Mouse (Mus musculus): ENCODE results near the gene Ifrd1. TPM values are rescaled to one million over a fixed set of nuclear protein-coding genes. Genes with fewer than 3 reads are reported as not detected.
A peak's percentile ranks its signal among the peaks of the same experiment; 100 is the strongest.

Ifrd1 gene
- total RNA-seq, 2 experiments from 2014 or later, result 97.4 to 104 TPM

- DNase-seq (ENCODE audit: low spot score in 2 of 2), result peak; percentile 49 to 57
Measured at GRCm38 (mm10) chr12:40243821-40244221, 4.5 kb downstream of the Ifrd1 start.

- DNase-seq (ENCODE audit: low spot score in 2 of 2), result no peak
Measured at GRCm38 (mm10) chr12:40243241-40243640, 5.1 kb downstream of the Ifrd1 start.

GRCm38 (mm10) chr12:40239161-40239560 lies 9.1 kb downstream of the Ifrd1 start:
- DNase-seq (ENCODE audit: low spot score in 2 of 2), result no peak

GRCm38 (mm10) chr12:40232231-40232630 lies 16.1 kb downstream of the Ifrd1 start:
- no peak for DNase-seq (ENCODE audit: low spot score in 2 of 2)

- no peak for DNase-seq (ENCODE audit: low spot score in 2 of 2)
Measured at GRCm38 (mm10) chr12:40231632-40232031, 16.7 kb downstream of the Ifrd1 start.

- DNase-seq (ENCODE audit: low spot score in 2 of 2), result no peak
Measured at GRCm38 (mm10) chr12:40224171-40224880, 24.0 kb downstream of the Ifrd1 start.

GRCm38 (mm10) chr12:40223676-40224075 lies 24.6 kb downstream of the Ifrd1 start:
- peak in 1 of 2 experiments; percentile 22 for DNase-seq (ENCODE audit: low spot score in 2 of 2)

GRCm38 (mm10) chr12:40223082-40223619 lies 25.2 kb downstream of the Ifrd1 start:
- DNase-seq (ENCODE audit: low spot score in 2 of 2), result peak; percentile 100

GRCm38 (mm10) chr12:40222251-40223081 lies 25.8 kb downstream of the Ifrd1 start:
- peak; percentile 90 to 95 for DNase-seq (ENCODE audit: low spot score in 2 of 2)

GRCm38 (mm10) chr12:40221611-40222010 lies 26.7 kb downstream of the Ifrd1 start:
- DNase-seq (ENCODE audit: low spot score in 2 of 2), result no peak

- no peak for DNase-seq (ENCODE audit: low spot score in 2 of 2)
Measured at GRCm38 (mm10) chr12:40220896-40221295, 27.4 kb downstream of the Ifrd1 start.

GRCm38 (mm10) chr12:40220001-40220570 lies 28.2 kb downstream of the Ifrd1 start:
- peak; percentile 39 to 54 for DNase-seq (ENCODE audit: low spot score in 2 of 2)

GRCm38 (mm10) chr12:40218430-40218945 lies 29.8 kb downstream of the Ifrd1 start:
- no peak for DNase-seq (ENCODE audit: low spot score in 2 of 2)

- no peak for DNase-seq (ENCODE audit: low spot score in 2 of 2)
Measured at GRCm38 (mm10) chr12:40217776-40218175, 30.5 kb downstream of the Ifrd1 start.

- DNase-seq (ENCODE audit: low spot score in 2 of 2), result no peak
Measured at GRCm38 (mm10) chr12:40214888-40215876, 33.1 kb downstream of the Ifrd1 start.

- no peak for DNase-seq (ENCODE audit: low spot score in 2 of 2)
Measured at GRCm38 (mm10) chr12:40209049-40209448, 39.3 kb downstream of the Ifrd1 start.

GRCm38 (mm10) chr12:40207909-40208308 lies 40.4 kb downstream of the Ifrd1 start:
- no peak for DNase-seq (ENCODE audit: low spot score in 2 of 2)

- no peak for DNase-seq (ENCODE audit: low spot score in 2 of 2)
Measured at GRCm38 (mm10) chr12:40202161-40203035, 45.9 kb downstream of the Ifrd1 start.
